Mouse (Mus musculus) kidney, adult 11 months (tissue): Measurements from ENCODE around the gene Ppargc1a.

Source experiments
- DNase-seq: peaks from one replicate; pipeline ENCODE4 v3.0.0; 2022

Gene Ppargc1a

DNA sequence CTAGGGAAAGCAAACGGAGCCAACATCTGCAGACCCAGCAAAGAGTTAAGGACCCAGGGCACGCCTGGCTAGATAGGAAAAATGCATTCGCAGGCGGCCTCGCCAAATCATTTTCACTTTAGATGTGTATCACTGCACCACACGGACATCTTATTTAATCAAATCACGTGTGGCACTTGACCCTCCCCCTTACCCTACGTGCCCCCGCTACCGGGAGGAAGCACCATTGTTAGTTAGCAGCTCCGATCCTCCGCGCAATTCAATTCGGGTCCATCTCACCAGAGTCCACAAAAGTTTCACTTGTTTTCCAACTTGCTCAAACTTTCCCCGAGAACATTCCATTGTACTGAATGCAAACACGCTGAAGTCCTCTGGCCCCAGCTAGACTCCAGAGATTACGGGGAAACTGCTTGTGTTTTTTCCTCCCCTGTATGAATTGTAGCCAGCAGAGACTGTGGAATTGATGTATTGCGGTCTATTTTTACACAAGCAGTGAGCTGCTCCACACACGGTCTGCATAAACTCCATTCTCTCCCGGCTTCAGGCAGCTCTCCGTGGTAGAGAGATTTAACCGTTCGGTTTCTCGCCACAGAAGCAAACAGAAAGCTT, 14.9 kb downstream of the Ppargc1a start:
- peak; percentile 82 for DNase-seq

GRCm38 (mm10) chr5:51551852-51552482, 15.6 kb downstream of the Ppargc1a start:
- DNase-seq, result no peak

DNA sequence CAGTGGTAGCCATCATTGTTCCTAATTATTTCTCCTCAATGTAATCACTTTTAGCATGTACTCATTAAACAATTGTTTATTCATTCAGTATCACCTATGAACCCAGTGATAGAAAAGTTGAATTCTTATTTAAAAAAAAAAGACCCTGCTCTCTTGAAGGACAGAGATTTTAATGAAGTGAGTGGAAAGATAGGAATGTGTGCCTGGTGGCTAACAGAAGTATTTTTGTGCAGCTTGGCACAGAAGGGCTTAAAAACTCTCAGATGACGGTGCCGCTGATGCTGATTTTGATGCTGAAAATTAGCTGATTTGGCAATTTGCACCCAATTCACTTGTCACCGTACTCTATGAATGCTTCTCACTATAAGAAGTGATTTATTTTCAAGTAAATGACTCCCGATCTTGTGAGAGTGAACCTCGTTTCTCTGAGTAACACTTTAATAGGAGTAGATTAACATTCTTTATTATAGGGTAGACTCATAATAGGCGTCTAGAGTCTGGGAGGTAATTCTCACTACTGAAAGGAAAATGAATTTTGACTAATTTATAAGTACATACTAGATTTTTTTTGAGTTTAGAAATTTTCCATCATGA, 20.0 kb downstream of the Ppargc1a start:
- DNase-seq, result no peak

DNA sequence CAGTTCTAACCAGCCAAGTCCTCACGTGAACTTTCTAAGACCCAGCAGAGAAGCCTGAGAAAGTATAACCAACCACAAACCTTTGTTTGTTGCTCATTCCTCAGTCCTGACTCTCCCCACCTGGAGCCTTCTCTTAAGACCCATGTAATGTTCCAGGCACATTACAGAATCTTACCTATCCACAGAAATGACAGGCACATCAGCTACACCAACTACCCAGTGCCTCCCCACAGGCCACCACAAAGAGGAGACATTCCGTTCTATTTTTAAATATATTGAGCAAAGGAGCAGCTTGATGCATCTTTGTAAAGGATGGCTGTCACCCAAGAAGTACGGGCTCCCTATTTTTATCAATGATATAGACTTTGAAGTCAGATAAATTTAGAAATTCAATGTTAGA, 20.7 kb downstream of the Ppargc1a start:
- peak; percentile 15 for DNase-seq

DNA sequence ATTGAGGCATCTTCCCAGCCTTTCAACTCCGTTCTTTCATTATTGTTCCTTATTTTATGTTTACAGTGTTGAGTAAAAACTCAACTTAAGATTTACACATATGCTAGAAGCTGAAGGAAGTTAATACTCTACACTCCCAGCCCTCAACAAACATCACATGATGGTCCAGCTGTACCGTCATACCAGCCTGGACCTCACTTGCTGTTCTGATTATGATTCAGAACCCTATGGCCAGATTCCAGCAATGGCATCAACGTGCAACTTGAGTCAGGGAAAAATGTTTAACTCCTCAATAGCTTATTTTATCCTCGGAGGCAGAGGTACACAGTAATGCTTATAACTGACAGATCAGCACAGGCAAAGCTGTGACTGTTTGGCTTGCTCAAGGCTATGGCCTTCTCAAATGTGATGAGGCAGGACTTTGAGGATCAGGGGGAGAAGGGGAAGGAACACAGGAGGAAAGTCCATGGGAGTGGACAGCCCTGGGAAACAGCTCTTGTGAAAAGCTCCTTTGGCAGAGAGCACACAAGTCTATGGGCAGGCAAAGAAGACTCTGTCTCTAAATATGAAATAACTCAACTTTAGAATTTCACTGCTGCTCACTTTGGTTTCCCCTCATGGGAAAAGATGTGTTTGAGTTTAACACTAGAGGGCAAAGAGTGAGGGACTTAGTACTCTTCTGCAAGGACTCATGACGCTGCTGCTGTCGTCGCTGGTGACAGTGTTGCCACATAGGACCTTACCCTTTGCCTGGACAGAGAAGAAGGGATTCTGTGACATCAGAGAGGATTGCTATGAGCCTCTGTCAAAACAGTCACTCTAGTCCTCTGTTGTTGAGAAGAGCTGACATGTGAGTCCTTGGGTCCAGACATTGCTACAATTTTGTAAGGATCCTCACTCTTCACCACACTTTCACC, 22.1 kb downstream of the Ppargc1a start:
- peak; percentile 59 for DNase-seq

DNA sequence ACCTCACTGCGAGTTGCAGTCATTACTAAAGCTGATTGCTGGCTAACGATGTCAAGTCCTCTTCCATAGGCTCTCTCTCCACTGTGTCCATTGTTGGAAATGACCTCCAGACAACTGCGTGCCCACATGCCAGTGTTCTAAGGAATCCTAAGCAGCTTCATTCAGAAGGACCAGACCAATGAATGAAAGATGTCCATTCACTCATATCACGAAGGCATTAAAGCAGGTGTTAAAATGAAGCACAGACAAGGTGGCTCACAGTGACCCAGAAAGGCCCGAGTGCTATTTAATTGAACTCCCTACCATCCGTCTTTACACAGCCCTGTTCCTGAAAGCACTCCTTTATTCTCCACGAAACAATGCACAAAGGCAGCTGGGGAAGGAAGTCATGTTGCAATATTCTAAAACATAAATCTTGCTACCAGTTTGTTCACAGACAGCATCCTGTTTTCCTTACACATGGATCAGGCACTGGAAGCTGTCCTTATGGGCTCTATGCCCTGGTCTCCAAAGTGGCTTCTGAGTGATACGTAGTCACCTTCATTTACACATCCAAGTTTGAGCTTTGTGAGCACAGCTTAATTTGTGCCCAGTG, 23.3 kb downstream of the Ppargc1a start:
- DNase-seq, result no peak

GRCm38 (mm10) chr5:51541557-51541956, 26.0 kb downstream of the Ppargc1a start:
- peak; percentile 60 for DNase-seq

DNA sequence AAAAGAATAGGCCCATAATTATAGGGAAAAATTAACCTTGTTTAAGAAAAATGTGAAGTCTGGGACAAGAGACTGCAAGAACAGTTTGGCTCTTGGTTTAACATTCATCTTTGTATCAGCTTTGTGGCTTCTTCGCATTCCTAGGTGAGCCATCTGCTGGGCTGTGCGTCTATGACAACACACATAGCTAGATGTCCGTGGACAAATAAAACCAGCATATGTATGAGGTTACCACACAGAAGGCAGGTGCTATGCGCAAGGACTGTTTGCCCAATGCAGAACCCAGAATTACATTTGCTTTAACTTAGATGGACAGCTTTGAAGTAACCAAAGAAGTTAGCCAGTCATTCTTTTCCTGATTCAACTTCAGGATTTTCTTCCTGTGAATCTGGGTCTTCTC, 26.7 kb downstream of the Ppargc1a start:
- DNase-seq, result no peak

- DNase-seq, result no peak
Measured at GRCm38 (mm10) chr5:51539563-51539962, 28.0 kb downstream of the Ppargc1a start.

- no peak for DNase-seq
Measured at GRCm38 (mm10) chr5:51538319-51538718, 29.2 kb downstream of the Ppargc1a start.

DNA sequence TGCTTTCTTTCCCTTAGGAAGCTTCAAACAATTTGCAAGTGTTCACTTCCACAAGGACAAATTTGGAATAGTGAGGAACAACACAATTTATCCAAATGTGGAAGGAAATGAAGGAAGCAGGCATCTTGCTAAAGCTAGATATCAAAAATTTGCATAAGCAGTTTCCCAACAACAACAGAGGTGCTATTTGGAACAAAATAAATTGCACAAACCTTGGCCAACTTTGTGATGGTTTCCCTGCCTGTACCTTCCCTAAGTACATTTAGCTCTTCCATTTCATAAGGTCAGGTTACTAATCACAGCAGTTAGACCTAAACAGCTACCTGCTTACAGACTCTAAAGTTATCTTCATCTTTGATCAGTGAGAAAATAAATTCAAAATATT, 29.9 kb downstream of the Ppargc1a start:
- DNase-seq, result no peak

- peak; percentile 82 for DNase-seq
Measured at GRCm38 (mm10) chr5:51537009-51537645, 30.4 kb downstream of the Ppargc1a start.

GRCm38 (mm10) chr5:51534456-51534855, 33.1 kb downstream of the Ppargc1a start:
- DNase-seq, result no peak

GRCm38 (mm10) chr5:51531286-51531685, 36.2 kb downstream of the Ppargc1a start:
- DNase-seq, result no peak

DNA sequence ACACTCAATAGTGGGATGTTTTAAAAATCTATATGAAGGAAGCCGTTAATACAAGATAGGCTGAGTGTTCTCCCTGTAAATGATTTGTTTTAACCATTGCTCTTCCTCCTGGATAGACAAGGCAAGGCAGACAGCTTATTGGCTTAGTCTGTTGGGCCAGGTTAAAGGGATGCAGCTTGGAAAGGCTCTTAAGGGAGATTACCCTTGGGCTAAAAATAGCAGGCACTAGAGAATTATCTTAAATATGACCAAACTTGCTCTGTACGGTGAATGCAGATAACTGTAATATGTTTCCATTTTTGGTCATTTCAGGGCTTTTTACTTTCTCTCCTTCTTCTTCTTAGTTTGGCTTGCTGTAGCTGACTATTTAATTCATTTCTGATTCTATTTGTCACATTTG, 38.1 kb downstream of the Ppargc1a start:
- DNase-seq, result no peak

- no peak for DNase-seq
Measured at GRCm38 (mm10) chr5:51528165-51528498, 39.4 kb downstream of the Ppargc1a start.

- DNase-seq, result peak; percentile 86
Measured at GRCm38 (mm10) chr5:51527498-51528164, 39.9 kb downstream of the Ppargc1a start.

DNA sequence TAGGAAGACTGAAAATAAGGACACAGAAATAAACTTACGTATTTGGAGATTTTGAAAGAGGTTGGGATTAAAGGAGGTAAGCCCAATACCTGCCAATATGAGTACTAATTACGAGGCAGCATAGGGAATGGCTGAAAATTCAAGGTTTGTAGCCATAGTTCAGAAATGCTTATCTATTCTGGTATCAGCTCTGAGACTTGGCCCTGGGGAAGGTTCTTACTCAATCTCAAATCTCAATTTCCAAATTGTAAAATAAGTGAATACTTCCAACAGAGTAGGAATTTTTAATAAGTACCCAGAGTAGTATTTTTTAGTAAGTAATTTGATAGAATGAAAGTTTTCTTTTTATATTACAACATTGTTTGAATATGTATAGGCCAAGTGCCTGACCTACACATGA, 41.7 kb downstream of the Ppargc1a start:
- DNase-seq, result no peak

GRCm38 (mm10) chr5:51520807-51521206, 46.7 kb downstream of the Ppargc1a start:
- DNase-seq, result no peak

GRCm38 (mm10) chr5:51517440-51518187, 49.9 kb downstream of the Ppargc1a start:
- DNase-seq, result no peak

GRCm38 (mm10) chr5:51504654-51505053, 62.9 kb downstream of the Ppargc1a start:
- no peak for DNase-seq
